Mouse (Mus musculus): ENCODE measurements around the gene Lamc2. TPM values are rescaled to one million over a fixed set of nuclear protein-coding genes. Genes with fewer than 3 reads are reported as not detected.

The Lamc2 gene
- polyA plus RNA-seq, 1 experiment from 2014 or later = 3.3 TPM

- H3K4me1 ChIP-seq (replicated peaks; ENCODE audit: control insufficient read depth, insufficient read depth, low read length) = no peaks in the 10 kb centered on the region
- H3K4me3 ChIP-seq (ENCODE audit: low read depth, low read length) = no peak overlapping the region
- WGBS = 93% methylated on average over 21 of the region's 21 CpGs
- H3K27me3 ChIP-seq (replicated peaks; ENCODE audit: control insufficient read depth, insufficient read depth, low read length) = no peaks in the 10 kb centered on the region
- no peak overlapping the region for H3K9ac ChIP-seq (ENCODE audit: low read depth, low read length)
- H3K4me2 ChIP-seq (replicated peaks; ENCODE audit: low read depth) = no peak overlapping the region
- no peak for TF ChIP-seq CTCF (IDR thresholded peaks at IDR 0.05; ENCODE audit: low read depth)
- H3K9me3 ChIP-seq (ENCODE audit: control insufficient read depth) = no peaks in the 10 kb centered on the region
- H3K27ac ChIP-seq (ENCODE audit: low read depth, low read length) = no peak overlapping the region
- peaks cover 71% of the 10 kb centered on the region for H3K36me3 ChIP-seq (ENCODE audit: control insufficient read depth, insufficient read depth)
- ATAC-seq = no peak
Measured at GRCm38 (mm10) chr1:153225786-153226725, 39.8 kb upstream of the Lamc2 start.

GRCm38 (mm10) chr1:153224331-153224730 lies 38.1 kb upstream of the Lamc2 start:
- Histone ChIP-seq H3K4me1 (replicated peaks; ENCODE audit: control insufficient read depth, insufficient read depth, low read length) (no peaks in the 10 kb centered on the region), H3K9me3 (ENCODE audit: control insufficient read depth) (no peaks in the 10 kb centered on the region), H3K27me3 (replicated peaks; ENCODE audit: control insufficient read depth, insufficient read depth, low read length) (no peaks in the 10 kb centered on the region), H3K4me2 (replicated peaks; ENCODE audit: low read depth) (no peak overlapping the region), H3K4me3 (ENCODE audit: low read depth, low read length) (no peak overlapping the region), H3K36me3 (ENCODE audit: control insufficient read depth, insufficient read depth) (peaks cover 69% of the 10 kb centered on the region), H3K27ac (ENCODE audit: low read depth, low read length) (no peak overlapping the region; the same call in 1 of the 2 replicates), H3K9ac (ENCODE audit: low read depth, low read length) (no peak overlapping the region)
- no peak for TF ChIP-seq CTCF (IDR thresholded peaks at IDR 0.05; ENCODE audit: low read depth)
- ATAC-seq = no peak
- 59% methylated on average over 5 of the region's 5 CpGs for WGBS

GRCm38 (mm10) chr1:153219376-153219775 lies 33.1 kb upstream of the Lamc2 start:
- Histone ChIP-seq H3K4me1 (replicated peaks; ENCODE audit: control insufficient read depth, insufficient read depth, low read length) (no peaks in the 10 kb centered on the region), H3K9me3 (ENCODE audit: control insufficient read depth) (no peaks in the 10 kb centered on the region), H3K9ac (ENCODE audit: low read depth, low read length) (no peak overlapping the region), H3K36me3 (ENCODE audit: control insufficient read depth, insufficient read depth) (peaks cover 34% of the 10 kb centered on the region), H3K27me3 (replicated peaks; ENCODE audit: control insufficient read depth, insufficient read depth, low read length) (no peaks in the 10 kb centered on the region), H3K4me2 (replicated peaks; ENCODE audit: low read depth) (no peak overlapping the region), H3K4me3 (ENCODE audit: low read depth, low read length) (no peak overlapping the region), H3K27ac (ENCODE audit: low read depth, low read length) (no peak overlapping the region)
- 64% methylated on average over 9 of the region's 9 CpGs for WGBS
- no peak for ATAC-seq
- TF ChIP-seq CTCF (IDR thresholded peaks at IDR 0.05; ENCODE audit: low read depth) = 0 out of 2 replicates have a peak, but pooled peaks have one; percentile 7

GRCm38 (mm10) chr1:153216516-153216915 lies 30.3 kb upstream of the Lamc2 start:
- no peaks in the 10 kb centered on the region for H3K4me1 ChIP-seq (replicated peaks; ENCODE audit: control insufficient read depth, insufficient read depth, low read length)
- H3K4me2 ChIP-seq (replicated peaks; ENCODE audit: low read depth) = no peak overlapping the region
- no peak for TF ChIP-seq CTCF (IDR thresholded peaks at IDR 0.05; ENCODE audit: low read depth)
- H3K9me3 ChIP-seq (ENCODE audit: control insufficient read depth) = no peaks in the 10 kb centered on the region
- no peak for ATAC-seq
- no peak overlapping the region for H3K4me3 ChIP-seq (ENCODE audit: low read depth, low read length)
- no peak overlapping the region for H3K9ac ChIP-seq (ENCODE audit: low read depth, low read length)
- 90% methylated on average over 4 of the region's 4 CpGs for WGBS
- no peaks in the 10 kb centered on the region for H3K27me3 ChIP-seq (replicated peaks; ENCODE audit: control insufficient read depth, insufficient read depth, low read length)
- peaks cover 17% of the 10 kb centered on the region for H3K36me3 ChIP-seq (ENCODE audit: control insufficient read depth, insufficient read depth)
- no peak overlapping the region for H3K27ac ChIP-seq (ENCODE audit: low read depth, low read length)

- H3K36me3 ChIP-seq (ENCODE audit: control insufficient read depth, insufficient read depth) = peaks cover 8% of the 10 kb centered on the region
- no peak overlapping the region for H3K9ac ChIP-seq (ENCODE audit: low read depth, low read length)
- no peaks in the 10 kb centered on the region for H3K27me3 ChIP-seq (replicated peaks; ENCODE audit: control insufficient read depth, insufficient read depth, low read length)
- 70% methylated on average over 5 of the region's 5 CpGs for WGBS
- H3K4me1 ChIP-seq (replicated peaks; ENCODE audit: control insufficient read depth, insufficient read depth, low read length) = no peaks in the 10 kb centered on the region
- no peak overlapping the region for H3K4me3 ChIP-seq (ENCODE audit: low read depth, low read length)
- no peak overlapping the region for H3K4me2 ChIP-seq (replicated peaks; ENCODE audit: low read depth)
- H3K9me3 ChIP-seq (ENCODE audit: control insufficient read depth) = no peaks in the 10 kb centered on the region
- no peak for ATAC-seq
- no peak overlapping the region for H3K27ac ChIP-seq (ENCODE audit: low read depth, low read length)
- no peak for TF ChIP-seq CTCF (IDR thresholded peaks at IDR 0.05; ENCODE audit: low read depth)
Measured at GRCm38 (mm10) chr1:153215676-153216075, 29.4 kb upstream of the Lamc2 start.

- Histone ChIP-seq H3K9me3 (ENCODE audit: control insufficient read depth) (no peaks in the 10 kb centered on the region), H3K4me2 (replicated peaks; ENCODE audit: low read depth) (no peak overlapping the region), H3K27ac (ENCODE audit: low read depth, low read length) (no peak overlapping the region), H3K36me3 (ENCODE audit: control insufficient read depth, insufficient read depth) (no peaks in the 10 kb centered on the region), H3K9ac (ENCODE audit: low read depth, low read length) (no peak overlapping the region), H3K4me3 (ENCODE audit: low read depth, low read length) (no peak overlapping the region), H3K27me3 (replicated peaks; ENCODE audit: control insufficient read depth, insufficient read depth, low read length) (no peaks in the 10 kb centered on the region), H3K4me1 (replicated peaks; ENCODE audit: control insufficient read depth, insufficient read depth, low read length) (no peaks in the 10 kb centered on the region)
- TF ChIP-seq CTCF (IDR thresholded peaks at IDR 0.05; ENCODE audit: low read depth) = no peak
- no peak for ATAC-seq
- 48% methylated on average over 4 of the region's 4 CpGs for WGBS
Measured at GRCm38 (mm10) chr1:153210992-153211391, 24.7 kb upstream of the Lamc2 start.
